Mouse (Mus musculus): ENCODE data around the gene Atrnl1.

Gene Atrnl1

DNA sequence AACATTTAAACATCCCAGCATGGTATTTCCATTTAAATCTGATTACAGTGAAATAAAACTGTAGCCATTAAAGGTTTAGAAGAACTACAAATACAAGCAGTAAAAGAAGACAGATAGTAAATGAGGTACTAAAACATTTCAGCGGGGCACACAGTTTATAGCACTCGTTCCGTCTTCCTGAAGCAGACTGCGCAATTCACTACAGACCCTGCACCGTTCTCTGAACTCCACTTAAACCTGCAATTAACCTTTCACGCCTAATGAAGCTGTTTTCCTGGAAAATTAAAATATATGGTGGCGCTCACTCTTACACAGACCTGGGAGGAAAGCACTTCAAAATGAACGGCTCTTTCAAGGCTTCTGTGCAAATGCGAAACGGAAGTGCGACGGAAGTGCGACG, 514.2 kb downstream of the Atrnl1 start:
- DNase-seq: no peak

DNA sequence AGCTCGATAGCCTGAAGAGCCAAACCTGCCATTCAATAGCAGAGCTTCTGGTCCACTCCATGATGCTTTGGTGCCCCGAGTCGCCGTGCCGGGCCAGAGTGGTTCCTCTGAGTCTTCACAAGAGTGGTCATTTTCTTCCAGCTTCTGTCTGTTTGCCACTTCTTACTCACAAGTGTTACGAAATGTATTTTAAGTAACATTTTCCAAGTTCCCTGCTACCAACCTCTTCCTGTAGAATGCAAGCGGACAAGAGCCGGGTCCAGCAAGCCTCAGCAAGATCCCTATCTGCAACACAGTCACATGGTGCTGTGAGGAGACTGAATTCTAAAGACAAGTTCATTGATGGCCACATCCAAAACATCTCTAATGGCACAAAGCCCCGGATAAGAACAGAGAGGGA, 521.1 kb downstream of the Atrnl1 start:
- DNase-seq: no peak

DNA sequence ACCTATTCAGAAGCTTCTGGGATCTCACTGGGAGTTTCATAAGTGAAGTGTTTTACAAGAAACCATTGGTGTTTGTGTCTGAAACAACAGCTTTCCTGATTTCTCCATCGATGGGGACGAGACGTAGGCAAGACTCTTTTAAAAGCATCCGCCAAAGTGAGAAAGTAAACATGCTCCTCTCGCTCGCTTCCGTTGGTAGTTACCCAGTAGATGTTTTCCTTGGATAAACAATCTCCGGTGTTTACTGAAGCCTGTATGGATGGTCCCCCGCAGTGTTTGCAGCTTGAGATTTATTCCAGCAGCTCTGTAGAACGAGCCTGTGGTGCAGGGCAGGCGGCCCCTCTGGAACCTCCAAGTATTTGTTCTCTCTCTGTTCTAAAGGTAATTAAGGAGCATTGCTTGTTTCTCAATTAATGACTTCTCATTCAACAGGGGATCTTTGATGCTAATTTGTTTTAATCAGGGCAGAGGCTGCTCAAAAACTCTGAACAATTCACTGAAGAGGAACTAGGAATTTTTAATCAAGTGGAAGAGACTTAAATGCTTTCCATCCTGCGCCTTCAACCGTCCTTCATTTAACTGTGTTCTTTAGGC, 529.5 kb downstream of the Atrnl1 start:
- DNase-seq: no peak

DNA sequence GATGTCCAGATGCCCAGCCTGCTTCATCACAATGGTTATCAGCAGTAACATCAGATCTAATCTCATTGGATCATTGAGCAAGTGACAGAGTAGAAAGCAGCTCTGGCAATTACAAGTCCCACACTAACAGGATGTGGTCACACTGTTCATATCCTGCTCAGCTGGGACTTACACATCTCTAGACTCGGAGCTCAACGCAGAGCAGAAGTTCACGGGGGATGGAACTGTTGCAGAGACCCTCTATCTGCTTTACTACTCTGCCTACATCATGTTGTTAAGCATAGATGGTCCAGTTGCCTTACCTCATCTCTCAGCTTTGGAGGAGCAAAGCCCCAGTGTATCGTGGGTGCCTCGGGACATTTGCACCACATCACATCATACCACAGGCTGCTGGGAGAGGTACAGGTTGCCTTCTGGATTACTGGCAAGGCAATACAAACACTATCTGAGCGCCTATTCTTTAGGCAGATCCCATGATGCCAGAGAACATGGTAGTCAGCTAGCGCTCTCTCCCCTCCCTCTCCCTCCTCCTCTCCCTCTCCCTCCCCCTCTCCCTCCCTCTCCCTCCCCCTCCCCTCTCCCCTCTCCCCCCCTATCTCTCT, 533.1 kb downstream of the Atrnl1 start:
- DNase-seq: peak; percentile 20

DNA sequence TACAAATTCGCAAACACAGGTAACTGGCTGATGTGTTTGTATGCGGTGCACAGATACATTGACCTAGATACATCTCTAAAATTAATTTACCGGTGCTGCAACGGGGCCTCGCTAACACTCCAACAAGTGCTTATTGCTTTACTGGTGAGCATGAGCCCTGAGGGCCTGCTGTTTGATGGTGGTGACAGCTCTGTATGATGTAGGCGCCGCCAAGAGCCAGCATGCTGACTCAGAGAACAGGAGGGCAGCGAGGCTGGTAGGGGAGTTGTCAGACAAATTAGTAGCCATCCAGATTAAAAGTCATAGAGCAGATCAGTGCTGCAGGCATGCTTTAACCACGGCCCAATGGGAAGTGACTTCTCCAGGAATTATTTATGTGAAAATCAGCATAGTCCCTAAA, 534.7 kb downstream of the Atrnl1 start:
- no peak for DNase-seq

DNA sequence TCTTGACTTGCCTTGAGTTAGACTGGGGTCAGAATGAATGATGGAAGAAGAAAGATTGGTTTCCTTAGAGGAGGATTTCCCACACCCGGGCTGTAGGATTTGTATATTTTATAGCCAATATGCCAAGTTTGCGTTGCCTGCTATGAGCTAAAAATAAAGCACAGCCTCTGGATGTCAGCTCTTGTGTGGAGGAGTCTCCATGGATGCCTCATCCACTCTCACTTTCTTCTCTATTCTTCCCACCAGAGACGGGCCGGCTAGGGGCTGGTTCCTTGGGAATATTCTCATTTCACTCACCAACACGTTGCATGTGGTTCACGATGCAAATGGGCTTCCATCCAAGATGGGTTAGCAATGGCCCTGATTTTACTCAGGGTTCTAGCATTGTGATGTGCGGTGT, 540.4 kb downstream of the Atrnl1 start:
- DNase-seq: no peak

DNA sequence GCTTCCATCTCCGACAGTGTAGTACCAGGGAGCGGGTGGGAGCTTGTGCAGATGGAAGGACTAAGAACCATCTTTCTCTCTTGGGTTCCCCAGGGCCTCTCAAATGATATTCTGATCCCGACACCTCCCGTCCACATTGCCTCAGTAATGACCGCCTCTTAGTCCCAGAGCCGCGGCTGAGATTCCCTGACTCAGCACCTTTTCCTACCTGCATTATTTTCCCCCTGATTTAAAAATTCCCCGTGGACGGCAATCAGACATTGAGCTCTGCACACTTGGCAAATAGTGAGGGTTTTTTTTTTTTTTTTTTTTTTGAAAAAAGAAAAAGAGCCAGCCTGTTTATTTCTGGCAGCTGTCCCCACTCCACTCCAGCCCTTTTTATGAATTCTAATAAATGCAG, 550.7 kb downstream of the Atrnl1 start:
- no peak for DNase-seq

DNA sequence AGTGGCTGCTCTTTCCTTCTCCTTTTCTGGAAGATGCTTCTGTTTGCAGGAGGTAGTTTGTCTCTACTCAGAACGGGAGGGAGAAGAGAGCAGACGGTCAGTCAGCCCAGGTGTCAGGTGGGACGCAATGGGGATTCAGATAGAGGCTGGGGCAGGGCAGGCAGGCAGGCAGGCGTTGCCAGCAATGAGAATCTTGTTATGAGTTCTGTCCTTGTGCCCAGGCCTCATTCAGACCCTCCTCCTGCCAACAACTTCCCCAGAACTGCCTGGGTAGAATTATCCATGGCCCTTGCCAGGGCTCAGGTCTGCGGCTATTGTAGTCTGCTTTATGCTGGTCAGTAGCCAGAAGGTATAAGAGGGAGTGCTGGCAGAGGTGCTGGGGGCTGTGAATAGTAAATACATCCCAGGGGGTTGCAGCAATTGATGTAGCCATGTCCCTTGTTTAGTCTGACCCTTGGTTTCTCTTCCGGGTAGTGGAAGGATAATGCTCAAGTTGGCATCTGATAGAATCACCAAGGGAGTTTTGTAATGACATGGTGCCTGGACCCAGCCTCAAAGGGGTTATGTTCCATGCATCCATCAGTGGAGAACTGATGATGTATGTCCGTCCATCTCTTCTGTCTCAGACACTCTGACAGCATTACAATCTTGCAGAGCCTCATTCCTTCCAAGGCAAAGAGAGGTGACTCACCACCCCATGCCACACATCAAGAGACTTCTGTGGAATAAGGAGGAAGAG, 554.2 kb downstream of the Atrnl1 start:
- DNase-seq: no peak

DNA sequence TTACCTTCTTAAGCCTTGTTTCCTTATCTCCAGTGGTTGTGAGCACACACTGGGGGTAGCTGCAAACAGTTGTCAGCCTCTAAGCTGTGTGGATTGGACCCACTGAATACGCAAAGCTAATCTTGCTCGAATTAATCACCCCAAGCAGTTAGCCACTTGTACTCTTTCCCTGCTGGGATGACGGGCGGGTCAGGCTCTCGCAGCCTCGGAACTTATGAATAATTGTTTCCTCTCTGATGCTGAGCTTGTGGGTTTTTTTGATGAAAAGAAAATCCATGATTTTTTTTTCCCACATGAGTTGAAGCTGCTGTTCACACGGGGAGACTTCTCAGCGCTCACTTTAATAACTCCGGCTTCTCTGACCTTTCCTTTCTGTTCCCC, 554.8 kb downstream of the Atrnl1 start:
- no peak for DNase-seq

DNA sequence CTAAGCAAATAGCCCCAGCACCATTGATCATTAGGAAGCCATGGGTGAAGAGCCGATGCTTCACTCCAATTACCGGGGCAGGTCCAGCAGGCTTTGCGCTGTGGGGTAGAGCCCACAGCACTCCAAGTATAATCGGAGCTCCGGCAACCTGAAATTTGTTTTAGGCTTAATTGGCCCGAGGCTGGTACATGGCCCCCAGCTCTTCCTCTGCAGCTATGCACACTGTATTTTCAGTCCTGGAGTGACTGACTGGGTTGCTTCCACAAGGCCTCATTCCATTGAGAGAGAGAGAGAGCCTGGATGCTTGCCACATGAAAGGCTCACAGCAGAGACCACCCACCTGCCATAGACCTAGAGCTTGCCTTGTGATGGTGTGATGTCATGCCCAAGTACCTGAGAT, 555.3 kb downstream of the Atrnl1 start:
- no peak for DNase-seq

DNA sequence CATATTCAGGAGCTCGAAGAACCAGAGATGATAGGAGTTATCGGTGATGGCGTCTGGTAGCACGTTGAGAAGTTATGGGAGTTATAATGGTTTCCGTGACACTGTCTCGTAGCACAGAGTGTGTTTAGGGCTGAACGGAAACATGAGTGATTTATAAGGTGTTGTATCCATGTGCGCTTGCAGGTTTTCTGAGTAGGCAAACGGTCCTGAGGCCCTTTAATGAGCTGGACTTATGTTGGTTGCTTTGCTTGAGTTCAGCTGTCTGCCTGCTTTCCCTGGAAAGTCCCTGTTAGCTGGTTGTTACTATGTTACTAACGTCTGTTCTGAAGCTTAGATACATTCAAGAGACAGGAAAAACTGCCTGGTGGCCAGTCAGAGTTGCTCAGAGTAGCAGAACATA, 567.6 kb downstream of the Atrnl1 start:
- DNase-seq: no peak

DNA sequence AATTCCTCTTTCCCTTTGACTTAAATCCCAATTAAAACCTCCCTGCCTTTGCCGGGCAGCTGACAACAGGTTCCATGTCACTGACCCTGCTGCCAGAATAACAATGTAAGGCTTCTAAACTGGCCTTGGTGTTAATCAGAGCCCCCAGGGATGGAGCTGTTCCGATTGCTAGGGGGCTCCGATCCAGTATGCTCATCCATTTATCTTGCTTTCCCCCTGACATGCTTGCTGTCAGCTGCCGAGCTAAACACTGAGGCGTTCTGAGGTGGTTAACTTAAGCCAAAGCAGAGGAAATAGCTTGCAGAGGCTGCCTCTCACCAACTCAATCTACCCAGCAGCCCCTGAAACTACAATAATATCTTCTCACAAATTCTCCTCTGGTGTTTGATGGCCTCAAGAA, 569.9 kb downstream of the Atrnl1 start:
- no peak for DNase-seq

All from thymus, postnatal 14 days (tissue).